In the genomic region with DNA sequence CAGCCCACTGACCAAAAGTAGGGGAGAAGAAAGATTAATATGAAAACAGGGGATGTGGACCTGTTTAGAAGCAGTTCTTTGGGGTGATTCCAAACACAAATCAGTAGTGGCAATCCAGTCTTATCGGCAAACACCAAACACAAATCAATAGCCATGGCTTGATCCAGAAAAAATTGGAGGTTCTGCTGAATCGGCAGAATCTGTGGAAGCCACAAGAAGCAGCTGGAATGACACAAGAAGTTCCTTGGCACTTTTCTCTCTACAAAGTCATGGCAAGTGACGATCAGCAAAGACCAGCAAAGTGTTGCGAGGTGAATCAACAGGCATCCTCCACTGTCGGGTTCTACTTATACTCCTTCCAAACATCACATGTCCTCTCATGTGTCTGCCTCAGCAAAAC, we compare ENCODE assay signal across 22 mouse cellular contexts. TPM values are rescaled to one million over a fixed set of nuclear protein-coding genes. Genes with fewer than 3 reads are reported as not detected.
DNase-seq lines count a peak whose midpoint lies in the region; ATAC-seq and TF ChIP-seq lines count a peak whose summit lies in the region.
"Had no signal": no experiment of that assay in that cellular context is flagged by ENCODE, and none has a peak within 500 bp of the region (broad histone marks: within the 10 kb centered on the region; RNA-seq: fewer than 3 reads in every experiment).

No protein-coding gene starts in this region.

- no peak for ATAC-seq in liver, postnatal 0 days
- ATAC-seq: activated CD4-positive, CD25-positive, alpha-beta regulatory T cell, adult 4 months; forebrain, embryonic 14.5 days; forebrain, embryonic 16.5 days; Patski had no signal

- H3K9me3 ChIP-seq in liver, postnatal 0 days (ENCODE audit: low read length), result no peaks in the 10 kb centered on the region
- H3K9me3 ChIP-seq in ES-E14 (ENCODE audit: control insufficient read depth, insufficient read depth, low read depth, low read length), result no peaks in the 10 kb centered on the region
- no peaks in the 10 kb centered on the region for H3K9me3 ChIP-seq in embryonic facial prominence, embryonic 10.5 days
- H3K9me3 ChIP-seq: embryonic facial prominence, embryonic 13.5 days; embryonic facial prominence, embryonic 15.5 days; forebrain, embryonic 10.5 days; forebrain, embryonic 12.5 days had no signal

- TF ChIP-seq EP300 in liver, postnatal 0 days (IDR thresholded peaks at IDR 0.05; ENCODE audit: low read depth), result no peak

- no peak overlapping the region for H3K4me2 ChIP-seq in liver, postnatal 0 days (ENCODE audit: low read depth, low read length)
- H3K4me2 ChIP-seq: embryonic facial prominence, embryonic 13.5 days; embryonic facial prominence, embryonic 15.5 days; forebrain, embryonic 12.5 days had no signal

- WGBS in liver, adult 2 months, result 56% methylated on average over 5 of the region's 5 CpGs
- 73% methylated on average over 5 of the region's 5 CpGs for WGBS in liver, postnatal 0 days (ENCODE audit: insufficient replicate concordance)
- 85% methylated on average over 5 of the region's 5 CpGs for WGBS in embryonic facial prominence, embryonic 10.5 days

- no peak for TF ChIP-seq POLR2A in liver, adult 2 months (IDR thresholded peaks at IDR 0.05; ENCODE audit: extremely low read depth, insufficient read depth, low read length)

- H3K9ac ChIP-seq in liver, adult 2 months (ENCODE audit: low read depth, low read length), result no peak overlapping the region
- H3K9ac ChIP-seq in liver, postnatal 0 days (replicated peaks), result no peak overlapping the region
- no peak overlapping the region for H3K9ac ChIP-seq in ES-E14 (ENCODE audit: insufficient read depth, low read depth, low read length, poor library complexity, severe bottlenecking)
- H3K9ac ChIP-seq: embryonic facial prominence, embryonic 13.5 days; embryonic facial prominence, embryonic 15.5 days; forebrain, embryonic 12.5 days had no signal

- peak; percentile 21 for DNase-seq in liver, adult 2 months (ENCODE audit: extremely low read depth, low read depth, low spot score)
- no peak for DNase-seq in liver, postnatal 0 days
- DNase-seq in ES-E14 (ENCODE audit: low read depth, low spot score), result no peak
- DNase-seq in gastrocnemius, adult 8-10 months (ENCODE audit: low spot score in 2 of 2), result no peak
- no peak for DNase-seq in embryonic facial prominence, embryonic 10.5 days (ENCODE audit: low spot score)
- DNase-seq: adrenal gland, adult 8-10 months; adrenal gland, postnatal 14 days; adrenal gland, postnatal 36 days; cerebellum, adult 11-12 months; cerebellum, adult 2 months; cerebellum, adult 9-10 months; cerebellum, postnatal 10 days; cerebellum, postnatal 25 days had no signal

- H3K36me3 ChIP-seq in liver, adult 2 months (ENCODE audit: control insufficient read depth, insufficient read depth, low read length), result no peaks in the 10 kb centered on the region
- no peaks in the 10 kb centered on the region for H3K36me3 ChIP-seq in liver, postnatal 0 days (replicated peaks; ENCODE audit: insufficient read depth, low read length)
- no peaks in the 10 kb centered on the region for H3K36me3 ChIP-seq in ES-E14 (ENCODE audit: control insufficient read depth, insufficient read depth, low read length, poor library complexity, severe bottlenecking)
- no peaks in the 10 kb centered on the region for H3K36me3 ChIP-seq in embryonic facial prominence, embryonic 10.5 days (replicated peaks)
- H3K36me3 ChIP-seq: embryonic facial prominence, embryonic 13.5 days; embryonic facial prominence, embryonic 15.5 days; forebrain, embryonic 10.5 days; forebrain, embryonic 12.5 days had no signal

- no peak overlapping the region for H3K4me3 ChIP-seq in liver, adult 2 months (ENCODE audit: insufficient read depth, low read depth, low read length)
- no peak overlapping the region for H3K4me3 ChIP-seq in liver, postnatal 0 days (ENCODE audit: low read depth, low read length)
- H3K4me3 ChIP-seq in ES-E14 (ENCODE audit: insufficient read depth in 1 of 2, low read depth in 1 of 2, low read length in 2 of 2, poor library complexity in 1 of 2, severe bottlenecking in 1 of 2), result no peak overlapping the region
- no peak overlapping the region for H3K4me3 ChIP-seq in embryonic facial prominence, embryonic 10.5 days
- H3K4me3 ChIP-seq: embryonic facial prominence, embryonic 13.5 days; embryonic facial prominence, embryonic 15.5 days; erythroblast, embryonic 14.5 days; forebrain, embryonic 10.5 days; forebrain, embryonic 12.5 days had no signal

- no peaks in the 10 kb centered on the region for H3K4me1 ChIP-seq in liver, adult 2 months (ENCODE audit: control insufficient read depth, insufficient read depth, low read length)
- no peaks in the 10 kb centered on the region for H3K4me1 ChIP-seq in liver, postnatal 0 days (ENCODE audit: insufficient read depth)
- H3K4me1 ChIP-seq in ES-E14 (ENCODE audit: control insufficient read depth in 2 of 2, insufficient read depth in 2 of 2, low read length in 2 of 2, poor library complexity in 1 of 2), result peaks cover 0 to 6% of the 10 kb centered on the region in 2 experiments; a peak in 1 of 4 replicates
- H3K4me1 ChIP-seq in embryonic facial prominence, embryonic 10.5 days, result peaks cover 13% of the 10 kb centered on the region

- no peaks in the 10 kb centered on the region for H3K79me2 ChIP-seq in liver, adult 2 months (ENCODE audit: control insufficient read depth, insufficient read depth, low read length)

- in situ Hi-C loops in ES-E14 (cut with MboI; ENCODE audit: low sequenced_read_pairs in 2 of 2, unreplicated experiment in 2 of 2), result loop anchor here in 1 of 2 experiments (10.0 kb wide), 1 partner anchor 264 kb away; no protein-coding TSS in a partner anchor

- peaks cover 11% of the 10 kb centered on the region; the same call in 1 of the 2 replicates for H3K27me3 ChIP-seq in liver, adult 2 months (ENCODE audit: control insufficient read depth, insufficient read depth, low read length)
- H3K27me3 ChIP-seq in liver, postnatal 0 days (ENCODE audit: insufficient read depth, low read length), result peaks cover 29% of the 10 kb centered on the region
- 0 out of 2 replicates have a peak, but pooled peaks cover 5% of the 10 kb centered on the region for H3K27me3 ChIP-seq in embryonic facial prominence, embryonic 10.5 days (replicated peaks; ENCODE audit: low read depth, poor library complexity, severe bottlenecking)
- H3K27me3 ChIP-seq: embryonic facial prominence, embryonic 13.5 days; embryonic facial prominence, embryonic 15.5 days; Patski had no signal

- H3K27ac ChIP-seq in liver, adult 2 months (replicated peaks; ENCODE audit: insufficient read depth, low read depth, low read length), result no peak overlapping the region
- no peak overlapping the region for H3K27ac ChIP-seq in liver, postnatal 0 days (ENCODE audit: low read depth)
- no peak overlapping the region for H3K27ac ChIP-seq in ES-E14 (ENCODE audit: insufficient read depth, low read depth, low read length, poor library complexity, severe bottlenecking)
- H3K27ac ChIP-seq in embryonic facial prominence, embryonic 10.5 days (replicated peaks), result no peak overlapping the region
- H3K27ac ChIP-seq: embryonic facial prominence, embryonic 13.5 days; embryonic facial prominence, embryonic 15.5 days; forebrain, embryonic 10.5 days; forebrain, embryonic 12.5 days had no signal

- TF ChIP-seq CTCF in liver, adult 2 months (IDR thresholded peaks at IDR 0.05; ENCODE audit: low read depth, low read length), result no peak
- no peak for TF ChIP-seq CTCF in liver, postnatal 0 days (IDR thresholded peaks at IDR 0.05; ENCODE audit: low read depth)

TF ChIP-seq in ES-E14, 5 proteins besides CTCF, POLR2A, EP300 and RAD21:
- TF ChIP-seq MAFK (IDR thresholded peaks at IDR 0.05; ENCODE audit: insufficient read depth, low read depth, low read length) (peak; percentile 78; the same call in 1 of the 2 replicates), CHD2 (IDR thresholded peaks at IDR 0.05; ENCODE audit: low read depth, low read length) (no peak)

RNA-seq across cellular contexts. Expression of a gene that starts 29.4 kb away (rescaled TPM):
- total RNA-seq in liver, adult 2 months (2014; rRNA removed), result 1.6 and 2.5 TPM in 2 replicates
- polyA plus RNA-seq in liver, adult 2 months (2012; rRNA removed), result 1.2 and 1.7 TPM in 2 replicates
- polyA plus RNA-seq in liver, postnatal 0 days (2015; fragmentation: Nextera tagmentation; extraction: Ambion mirVana), result 1.6 and 2.1 TPM in 2 replicates
- 5.0 and 6.1 TPM in 2 replicates for total RNA-seq in ES-E14 (2012; rRNA removed)
- total RNA-seq in gastrocnemius, adult 8-10 months (2022), result 10 to 100 TPM in 2 of 4 experiments, 1 to 10 TPM in 2; 9.6 to 15.8 (median 10.1) TPM
- 15.6 and 17.4 TPM in 2 replicates for polyA plus RNA-seq in embryonic facial prominence, embryonic 10.5 days (2016; fragmentation: Nextera tagmentation; extraction: Ambion mirVana)

RNA-seq across cellular contexts. Expression of a gene that starts 29.6 kb away (rescaled TPM):
- total RNA-seq in liver, adult 2 months (2014; rRNA removed), result 5.8 and 9.3 TPM in 2 replicates
- 0.40 and 0.42 TPM in 2 replicates for polyA plus RNA-seq in liver, adult 2 months (2012; rRNA removed)
- polyA plus RNA-seq in liver, postnatal 0 days (2015; fragmentation: Nextera tagmentation; extraction: Ambion mirVana), result 2.7 and 2.9 TPM in 2 replicates
- 13.0 and 17.0 TPM in 2 replicates for total RNA-seq in ES-E14 (2012; rRNA removed)
- total RNA-seq in gastrocnemius, adult 8-10 months (2022), result 1 to 10 TPM; 7.1 to 8.6 (median 7.4) TPM
- 10.1 and 11.1 TPM in 2 replicates for polyA plus RNA-seq in embryonic facial prominence, embryonic 10.5 days (2016; fragmentation: Nextera tagmentation; extraction: Ambion mirVana)

RNA-seq across cellular contexts. Expression of a gene that starts 41.2 kb away (rescaled TPM):
- not detected in 2 replicates for total RNA-seq in liver, adult 2 months (2014; rRNA removed)
- polyA plus RNA-seq in liver, adult 2 months (2012; rRNA removed), result 0.06 and 0.22 TPM in 2 replicates
- 0.21 and 0.22 TPM in 2 replicates for polyA plus RNA-seq in liver, postnatal 0 days (2015; fragmentation: Nextera tagmentation; extraction: Ambion mirVana)
- 3.0 and 3.5 TPM in 2 replicates for total RNA-seq in ES-E14 (2012; rRNA removed)
- under 1 TPM in 2 of 4 experiments, not detected in 2; 0.27 to 0.36 TPM for total RNA-seq in gastrocnemius, adult 8-10 months (2022)
- 0.24 and 0.64 TPM in 2 replicates for polyA plus RNA-seq in embryonic facial prominence, embryonic 10.5 days (2016; fragmentation: Nextera tagmentation; extraction: Ambion mirVana)
- polyA plus RNA-seq: activated CD4-positive, CD25-positive, alpha-beta regulatory T cell, adult 4 months; erythroblast, embryonic 14.5 days had no signal
